Mouse (Mus musculus): Measurements from ENCODE around the gene Defb13. TPM values are rescaled to one million over a fixed set of nuclear protein-coding genes. Genes with fewer than 3 reads are reported as not detected.

Gene Defb13
- total RNA-seq, 1 experiment from 2014 or later: not detected

Other genes with a start within 250 kb of the Defb13 start
- not detected in 2 replicates for gene AY761184, start 243.1 kb upstream of the Defb13 start, total RNA-seq (2017)
- gene Defa24, start 212.3 kb upstream of the Defb13 start, total RNA-seq (2017): not detected in 2 replicates
- not detected in 2 replicates for gene Defb50, start 123.2 kb upstream of the Defb13 start, total RNA-seq (2017)
- gene Defb2, start 106.8 kb upstream of the Defb13 start, total RNA-seq (2017): not detected in 2 replicates
- gene Defb10, start 87.9 kb upstream of the Defb13 start, total RNA-seq (2017): not detected in 2 replicates
- gene Defb9, start 61.3 kb upstream of the Defb13 start, total RNA-seq (2017): not detected in 2 replicates
- not detected in 2 replicates for gene Defb11, start 40.4 kb upstream of the Defb13 start, total RNA-seq (2017)
- gene Defb15, start 14.1 kb upstream of the Defb13 start, total RNA-seq (2017): not detected in 2 replicates
- gene Defb35, start 8.4 kb upstream of the Defb13 start, total RNA-seq (2017): not detected in 2 replicates
- gene Fam90a1a, start 12.0 kb downstream of the Defb13 start, total RNA-seq (2017): not detected in 2 replicates
- gene Ccdc70, start 23.0 kb downstream of the Defb13 start, total RNA-seq (2017): not detected in 2 replicates
- 0.12 TPM in 1 of 2 replicates, not detected in the other for gene Atp7b, start 113.5 kb downstream of the Defb13 start, total RNA-seq (2017)
- gene Alg11, start 114.0 kb downstream of the Defb13 start, total RNA-seq (2017): 11.3 and 14.3 TPM in 2 replicates
- 0.23 and 0.49 TPM in 2 replicates for gene Nek5, start 178.3 kb downstream of the Defb13 start, total RNA-seq (2017)
- gene Nek3, start 219.7 kb downstream of the Defb13 start, total RNA-seq (2017): 5.9 and 9.5 TPM in 2 replicates
- 0.81 and 0.98 TPM in 2 replicates for gene Ckap2, start 239.1 kb downstream of the Defb13 start, total RNA-seq (2017)
- gene Vps36, start 246.0 kb downstream of the Defb13 start, total RNA-seq (2017): 42.8 and 44.5 TPM in 2 replicates